Mouse (Mus musculus): Measurements from ENCODE around the gene Gabrp. TPM values are rescaled to one million over a fixed set of nuclear protein-coding genes. Genes with fewer than 3 reads are reported as not detected.

The Gabrp gene
- polyA plus RNA-seq, 1 experiment from 2014 or later = 1.8 TPM

- Histone ChIP-seq H3K4me3 (peak overlapping the region; percentile 91), H3K9me3 (0 out of 2 replicates have a peak, but pooled peaks cover 4% of the 10 kb centered on the region), H3K36me3 (replicated peaks) (no peaks in the 10 kb centered on the region), H3K4me1 (no peaks in the 10 kb centered on the region), H3K27ac (replicated peaks) (peak overlapping the region; percentile 94), H3K27me3 (replicated peaks; ENCODE audit: low read depth, poor library complexity, severe bottlenecking) (no peaks in the 10 kb centered on the region)
- under 1% methylated on average over 43 of the region's 43 CpGs for WGBS
- peak; percentile 85 for DNase-seq (ENCODE audit: low spot score)
These were observed 65.8 kb downstream of the Gabrp start for GRCm38 (mm10) chr11:33512854-33513375.

GRCm38 (mm10) chr11:33509401-33509800 is 69.4 kb downstream of the Gabrp start:
- Histone ChIP-seq H3K4me3 (no peak overlapping the region), H3K27ac (replicated peaks) (no peak overlapping the region), H3K4me1 (no peaks in the 10 kb centered on the region), H3K9me3 (no peaks in the 10 kb centered on the region), H3K36me3 (replicated peaks) (no peaks in the 10 kb centered on the region), H3K27me3 (replicated peaks; ENCODE audit: low read depth, poor library complexity, severe bottlenecking) (no peaks in the 10 kb centered on the region)
- DNase-seq (ENCODE audit: low spot score) = no peak

Other genes starting within 250 kb of the Gabrp start
- gene Ranbp17, start 65.2 kb downstream of the Gabrp start, polyA plus RNA-seq (2016; fragmentation: Nextera tagmentation; extraction: Ambion mirVana) = 9.1 and 12.4 TPM in 2 replicates
- gene D130052B06Rik, start 20.3 kb upstream of the Gabrp start, polyA plus RNA-seq (2016; fragmentation: Nextera tagmentation; extraction: Ambion mirVana) = 0.16 TPM in 1 of 2 replicates, not detected in the other

All from embryonic facial prominence, embryonic 10.5 days (tissue).